Mouse (Mus musculus): ENCODE measurements around the gene Limk1. TPM values are rescaled to one million over a fixed set of nuclear protein-coding genes. Genes with fewer than 3 reads are reported as not detected.
A peak's percentile ranks its signal among the peaks of the same experiment; 100 is the strongest.

Gene Limk1
- total RNA-seq, 2 experiments from 2014 or later = 1.5 to 2.2 TPM

- no peak for TF ChIP-seq CTCF (IDR thresholded peaks at IDR 0.05)
- intact Hi-C loops (cut with DNase I) = loop anchor here (5.0 to 10.0 kb wide), 2 partner anchors 123 to 240 kb away; no protein-coding TSS in a partner anchor
- peak within 1 kb of the TSS; percentile 2; the same call in 1 of the 2 replicates for H3K4me3 ChIP-seq
- 0 out of 2 replicates have a peak within 1 kb of the TSS, but pooled peaks have one; percentile 5 for H3K27ac ChIP-seq
- DNase-seq = no peak
These were observed 73.6 kb downstream of the Limk1 start, which contains the start of gene Lat2 for GRCm38 (mm10) chr5:134614802-134615201. Gene Lat2 (minus strand): TSS chr5:134615025.

DNA sequence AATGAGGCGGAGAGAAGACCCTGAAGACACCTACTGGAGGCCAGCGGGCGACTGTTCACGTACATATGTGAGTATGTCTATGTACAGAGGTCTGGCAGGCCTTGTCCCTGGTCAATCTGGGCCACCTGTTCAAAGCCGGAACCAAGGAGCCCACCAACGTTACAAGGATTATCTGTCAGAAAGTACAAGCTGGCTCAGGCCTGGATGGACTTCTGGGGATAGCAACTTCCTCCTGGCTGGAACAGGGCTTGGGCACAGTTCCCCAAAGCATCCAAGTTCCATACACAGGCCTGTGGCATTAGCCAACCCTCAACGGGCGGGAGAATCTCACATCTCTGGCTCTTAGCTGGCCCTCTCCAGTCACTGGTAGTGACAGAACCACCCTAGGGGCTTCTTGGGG is 74.1 kb downstream of the Limk1 start:
- peak overlapping the region; percentile 2; the same call in 1 of the 2 replicates for H3K4me3 ChIP-seq
- no peak for DNase-seq
- no peak overlapping the region for H3K27ac ChIP-seq
- no peak for TF ChIP-seq CTCF (IDR thresholded peaks at IDR 0.05)
- intact Hi-C loops (cut with DNase I) = loop anchor here (10.0 kb wide), 1 partner anchor 239 kb away; no protein-coding TSS in a partner anchor

- no peak for DNase-seq
- Histone ChIP-seq H3K4me3 (no peak overlapping the region), H3K27ac (0 out of 2 replicates have a peak overlapping the region, but pooled peaks have one; percentile 5)
- no peak for TF ChIP-seq CTCF (IDR thresholded peaks at IDR 0.05)
- intact Hi-C loops (cut with DNase I) = loop anchor here (10.0 kb wide), 1 partner anchor 239 kb away; no protein-coding TSS in a partner anchor
These were observed 74.7 kb downstream of the Limk1 start for GRCm38 (mm10) chr5:134613727-134614126.

DNA sequence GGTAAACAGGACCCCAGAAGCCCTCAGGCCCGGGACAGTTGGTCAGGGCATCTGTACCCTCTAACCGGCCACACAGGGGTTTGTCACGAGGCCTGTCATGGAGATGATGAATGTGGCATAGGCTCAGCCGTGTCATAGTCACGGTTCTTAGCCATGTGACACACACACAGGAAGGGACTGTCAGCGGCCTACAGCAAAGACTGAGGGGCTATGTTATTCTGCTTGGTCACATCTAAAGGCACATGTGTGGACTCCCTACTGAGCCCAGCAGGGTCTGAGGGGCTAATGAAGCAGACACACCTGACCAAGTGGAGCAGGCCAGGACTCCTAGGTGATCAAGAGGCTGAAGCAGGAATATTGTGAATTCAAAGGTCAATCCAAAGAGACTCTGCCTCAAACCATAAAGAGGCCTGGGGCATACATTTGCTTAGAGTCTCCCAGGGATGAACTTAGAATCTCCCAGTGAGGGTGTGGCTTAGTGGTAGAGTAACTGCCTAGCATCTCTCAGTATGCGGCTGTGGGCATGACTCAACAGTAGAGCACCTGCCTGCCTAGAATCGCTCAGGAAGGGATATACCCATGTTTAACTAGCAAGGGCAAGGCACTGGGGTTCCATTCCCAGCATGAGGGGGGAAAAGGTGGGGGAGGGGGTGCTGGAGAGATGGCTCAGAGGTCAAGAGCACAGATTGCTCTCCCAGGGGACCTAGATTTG is 76.4 kb downstream of the Limk1 start:
- DNase-seq = no peak
- TF ChIP-seq CTCF (IDR thresholded peaks at IDR 0.05) = no peak
- H3K27ac ChIP-seq = no peak overlapping the region
- intact Hi-C loops (cut with DNase I) = loop anchor here (10.0 kb wide), 1 partner anchor 237 kb away; no protein-coding TSS in a partner anchor
- H3K4me3 ChIP-seq = no peak overlapping the region

DNA sequence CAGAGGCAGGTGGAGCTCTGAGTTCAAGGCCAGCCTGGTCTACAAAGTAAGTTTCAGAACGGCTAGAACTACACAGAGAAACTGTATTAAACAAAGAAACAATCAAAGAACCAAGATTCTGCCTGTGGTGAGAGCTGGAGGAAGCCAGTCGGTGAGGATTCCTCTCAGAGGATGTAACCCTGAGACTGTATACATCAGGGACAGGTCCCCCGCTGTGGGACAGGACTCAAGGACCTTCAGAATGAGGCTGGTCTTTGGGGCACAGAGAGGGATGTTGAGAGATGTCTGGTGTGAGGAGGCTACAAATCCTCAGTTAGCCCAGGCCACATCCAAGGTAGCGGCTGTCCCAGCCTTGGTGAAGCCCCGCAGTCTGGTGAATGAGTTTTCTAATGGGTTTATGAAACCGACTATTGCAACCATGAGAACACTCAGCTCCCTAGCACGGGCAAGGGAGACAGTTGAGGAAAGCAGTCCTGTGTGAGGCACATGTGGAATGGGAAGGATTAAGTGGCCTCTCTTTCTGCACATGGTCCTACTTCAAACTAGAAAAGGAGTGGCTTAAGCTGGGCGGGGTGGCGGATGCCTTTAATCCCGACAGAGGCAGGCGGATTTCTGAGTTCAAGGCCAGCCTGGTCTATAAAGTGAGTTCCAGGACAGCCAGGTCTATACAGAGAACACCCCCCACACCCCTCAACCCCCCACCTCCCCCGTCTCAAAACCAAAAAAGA is 78.3 kb downstream of the Limk1 start:
- no peak for TF ChIP-seq CTCF (IDR thresholded peaks at IDR 0.05)
- intact Hi-C loops (cut with DNase I) = loop anchor here (10.0 kb wide), 1 partner anchor 235 kb away; no protein-coding TSS in a partner anchor
- Histone ChIP-seq H3K27ac (no peak overlapping the region), H3K4me3 (no peak overlapping the region)
- DNase-seq = no peak

- TF ChIP-seq CTCF (IDR thresholded peaks at IDR 0.05) = no peak
- DNase-seq = no peak
- intact Hi-C loops (cut with DNase I) = no loop called here
These were observed 81.3 kb downstream of the Limk1 start for GRCm38 (mm10) chr5:134607121-134607520.

DNA sequence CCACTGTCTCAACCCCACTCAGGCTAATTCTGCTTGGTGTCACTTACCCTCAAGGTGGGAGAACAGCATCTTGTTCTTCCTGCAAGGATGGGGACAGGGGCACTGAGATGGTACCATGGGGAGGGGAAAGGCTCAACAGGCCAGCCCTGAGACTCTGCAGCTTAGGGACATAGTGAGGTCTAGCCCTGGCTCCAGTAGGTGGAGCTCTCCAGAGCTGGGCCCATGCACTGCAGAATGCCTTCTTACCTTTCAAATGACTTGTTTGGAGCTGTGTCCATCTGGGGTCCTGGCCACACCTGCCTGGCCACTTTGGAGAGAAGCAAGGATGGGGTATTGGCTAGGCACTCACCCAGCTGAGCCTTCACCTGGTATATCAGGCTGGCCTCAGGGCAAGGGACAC is 82.1 kb downstream of the Limk1 start:
- H3K27ac ChIP-seq = no peak overlapping the region
- TF ChIP-seq CTCF (IDR thresholded peaks at IDR 0.05) = peak; percentile 8; the same call in 1 of the 2 replicates
- intact Hi-C loops (cut with DNase I) = no loop called here
- H3K4me3 ChIP-seq = no peak overlapping the region
- no peak for DNase-seq

More at GRCm38 (mm10) chr5:134607121-134607520, 81.3 kb downstream of the Limk1 start:
- no peak overlapping the region for H3K4me3 ChIP-seq
- no peak overlapping the region for H3K27ac ChIP-seq

Other genes with a start within 250 kb of the Limk1 start
- 10 to 100 TPM; 14.6 to 21.5 TPM for gene Gtf2ird1, start 231.9 kb downstream of the Limk1 start, total RNA-seq (2021)
- 1 to 10 TPM; 3.0 to 4.2 TPM for gene Clip2, start 136.2 kb downstream of the Limk1 start, total RNA-seq (2021)
- gene Syna, start 128.4 kb downstream of the Limk1 start, total RNA-seq (2021) = not detected
- gene Rfc2, start 107.2 kb downstream of the Limk1 start, total RNA-seq (2021) = 10 to 100 TPM; 18.3 to 19.8 TPM
- 1 to 10 TPM in 1 of 2 experiments, under 1 TPM in 1; 0.87 to 1.2 TPM for gene Lat2, start 73.6 kb downstream of the Limk1 start, total RNA-seq (2021)
- 100 to 1,000 TPM in 1 of 2 experiments, 10 to 100 TPM in 1; 92.2 to 105 TPM for gene Eif4h, start 49.1 kb downstream of the Limk1 start, total RNA-seq (2021)
- 10 to 100 TPM; 17.6 to 31.6 TPM for gene Eln, start 58.7 kb upstream of the Limk1 start, total RNA-seq (2021)
- not detected for gene Tmem270, start 218.1 kb upstream of the Limk1 start, total RNA-seq (2021)
- not detected for gene Cldn13, start 226.9 kb upstream of the Limk1 start, total RNA-seq (2021)
- 1 to 10 TPM; 4.2 to 4.6 TPM for gene Mettl27, start 243.8 kb upstream of the Limk1 start, total RNA-seq (2021)

Measured in gastrocnemius, adult 2 months (tissue).